Mouse (Mus musculus) liver, embryonic 14.5 days (tissue): ENCODE data around the gene Rcor1. TPM values are rescaled to one million over a fixed set of nuclear protein-coding genes. Genes with fewer than 3 reads are reported as not detected.

Experiments
- ATAC-seq: fragments of 200-750 bp; cut with Nextera tagmentation; 2 replicates; pipeline ENCODE4 v1.8.0; 2017; ENCODE audit warnings: moderate number of reproducible peaks, mild to moderate bottlenecking, moderate library complexity; ENCODE audit not compliant: insufficient read depth
- DNase-seq, 3 experiments: peaks; one replicate each; pipeline ENCODE4 v3.0.0-alpha.2; 2012 to 2013; ENCODE audit warnings: low read depth in 3 of 3, low spot score in 3 of 3
- H3K27ac ChIP-seq: fragments of 300-500 bp; sonication (generic); 2 replicates; pipeline ENCODE4 v1.5.1; 2014; ENCODE audit warnings: moderate library complexity, mild to moderate bottlenecking, control low read depth, inconsistent platforms
- H3K27me3 ChIP-seq: fragments of 300-500 bp; sonication (generic); 2 replicates; pipeline ENCODE4 v1.6.1; 2014; ENCODE audit warnings: mild to moderate bottlenecking, low read length, moderate library complexity; ENCODE audit not compliant: control insufficient read depth, insufficient read depth
- H3K36me3 ChIP-seq: fragments of 300-500 bp; sonication (generic); replicated peaks from 2 replicates; pipeline ENCODE4 v1.6.1; 2014; ENCODE audit warnings: low read depth; ENCODE audit not compliant: control insufficient read depth, insufficient read depth
- H3K4me1 ChIP-seq, 2 experiments: fragments of 200-500 bp in 1 of 2; fragments of 300-500 bp in 1 of 2; sonication (generic) in 1 of 2; replicated peaks; 2 replicates each; pipeline ENCODE4 v1.6.1; 2012 to 2014; ENCODE audit warnings: antibody characterized with exemption in 1 of 2, inconsistent platforms in 1 of 2, low read length in 1 of 2; ENCODE audit not compliant: control insufficient read depth in 2 of 2, insufficient read depth in 2 of 2
- H3K4me2 ChIP-seq: fragments of 300-500 bp; sonication (generic); 2 replicates; pipeline ENCODE4 v1.6.1; 2014; ENCODE audit warnings: low read depth, mild to moderate bottlenecking, control low read depth, moderate library complexity
- H3K4me3 ChIP-seq, 2 experiments: fragments of 200-500 bp in 1 of 2; fragments of 300-500 bp in 1 of 2; sonication (generic) in 1 of 2; 2 replicates each; pipeline ENCODE4 v1.5.1; 2012 to 2014; ENCODE audit warnings: low read depth in 2 of 2, low read length in 2 of 2, mild to moderate bottlenecking in 2 of 2, control low read depth in 1 of 2, inconsistent platforms in 1 of 2, moderate library complexity in 1 of 2; ENCODE audit not compliant: insufficient read depth in 1 of 2
- H3K9ac ChIP-seq: fragments of 300-500 bp; sonication (generic); replicated peaks from 2 replicates; pipeline ENCODE4 v1.6.1; 2014; ENCODE audit warnings: mild to moderate bottlenecking, control low read depth, moderate library complexity
- H3K9me3 ChIP-seq: fragments of 300-500 bp; sonication (generic); 2 replicates; pipeline ENCODE4 v1.6.1; 2016; ENCODE audit warnings: low read length, mixed read lengths; ENCODE audit not compliant: control insufficient read depth
- CTCF ChIP-seq: IDR thresholded peaks from 2 replicates; pipeline ENCODE4 v1.5.1; 2016; ENCODE audit warnings: antibody characterized with exemption, low read depth, control low read depth
- EP300 ChIP-seq: IDR thresholded peaks from 2 replicates; pipeline ENCODE4 v1.6.1; 2016; ENCODE audit warnings: antibody characterized with exemption, low read depth
- WGBS: fragments of 180-500 bp; shearing (Covaris S2); extraction: QIAGEN DNeasy Blood & Tissue Kit; methylation state at CpG from one replicate; pipeline ENCODE4 v1.1.7; 2014; ENCODE audit not compliant: insufficient replicate concordance; 5-methylcytosine and 5-hydroxymethylcytosine counted together
- polyA plus RNA-seq, 2 experiments: library from polyadenylated mRNA; depleted of rRNA in 1 of 2; stranded (reverse) in 1 of 2; unstranded in 1 of 2; fragments of >200 nt; fragmentation: Nextera tagmentation in 1 of 2; extraction: Ambion mirVana in 1 of 2; gene quantifications; 2 replicates each; pipeline versions ENCODE4 v1.2.1 to v1.2.3; 2012 to 2014

Rcor1 gene
- polyA plus RNA-seq, 2 experiments, result 5.8 to 9.1 TPM

DNA sequence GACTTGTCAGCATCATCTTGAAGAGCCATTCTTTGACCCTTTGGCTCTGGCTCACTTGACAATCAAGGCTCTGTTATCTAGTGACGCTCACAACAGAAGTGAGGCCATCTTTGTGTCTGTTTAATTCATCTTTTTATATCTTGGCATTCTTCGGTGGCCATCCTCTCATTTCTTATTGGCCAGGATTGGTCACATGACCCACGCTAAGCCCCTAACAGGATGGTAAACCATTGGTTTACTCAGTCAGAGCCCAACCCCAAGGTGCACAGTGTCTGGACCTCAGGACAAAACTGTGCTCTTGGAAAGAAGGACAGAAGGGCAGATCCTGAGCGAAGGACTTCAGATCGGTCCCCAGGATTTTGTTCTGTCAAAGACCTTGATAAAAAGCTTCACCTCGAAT lies 113.4 kb downstream of the Rcor1 start:
- Histone ChIP-seq H3K27me3 (no peaks in the 10 kb centered on the region), H3K4me2 (no peak overlapping the region), H3K27ac (no peak overlapping the region), H3K36me3 (no peaks in the 10 kb centered on the region), H3K4me1 (peaks cover 15 to 34% of the 10 kb centered on the region in 2 experiments), H3K9me3 (no peaks in the 10 kb centered on the region), H3K9ac (no peak overlapping the region), H3K4me3 (no peak overlapping the region)
- no peak for TF ChIP-seq CTCF
- no peak for TF ChIP-seq EP300
- WGBS, result 71% methylated on average over 6 of the region's 6 CpGs
- DNase-seq (no peak), ATAC-seq (no peak)

DNA sequence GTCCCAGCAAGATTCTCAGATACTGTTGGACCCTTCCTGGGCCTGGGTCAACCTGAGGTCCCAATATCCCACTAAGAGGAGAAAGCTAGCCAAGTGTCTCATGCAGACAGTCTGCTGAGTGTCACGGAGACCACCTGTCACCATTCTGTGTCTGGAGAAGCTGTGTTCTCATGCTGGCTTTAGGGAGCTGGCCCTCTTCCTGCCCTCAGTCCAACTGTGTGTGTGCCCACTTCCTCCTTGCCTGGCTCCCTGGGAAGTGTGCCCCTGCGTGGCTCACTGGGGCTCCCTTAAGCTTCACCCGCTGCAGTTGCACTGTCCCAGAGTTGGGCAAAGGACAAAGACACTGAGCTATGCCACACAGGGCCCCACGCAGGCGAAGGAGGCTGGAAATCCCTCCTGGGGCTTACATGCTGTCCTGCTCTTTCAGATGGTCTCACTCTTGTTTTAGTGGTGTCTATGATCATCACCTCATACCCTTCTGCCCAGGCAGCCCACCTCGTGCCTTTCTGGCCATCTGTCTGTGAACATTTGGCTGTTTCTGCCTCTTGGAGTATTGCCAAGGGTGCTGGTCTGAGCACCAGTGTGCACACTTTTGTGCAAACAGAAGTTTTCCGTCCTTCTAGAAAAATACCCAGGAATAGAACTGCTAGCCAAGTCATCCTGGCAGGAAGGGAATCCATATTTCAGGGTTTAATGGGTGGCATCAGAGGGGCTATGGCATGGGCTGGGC lies 114.0 kb downstream of the Rcor1 start:
- Histone ChIP-seq H3K4me1 (peaks cover 18 to 34% of the 10 kb centered on the region in 2 experiments), H3K36me3 (no peaks in the 10 kb centered on the region), H3K27ac (no peak overlapping the region), H3K4me2 (no peak overlapping the region), H3K9ac (no peak overlapping the region), H3K9me3 (no peaks in the 10 kb centered on the region), H3K4me3 (no peak overlapping the region), H3K27me3 (no peaks in the 10 kb centered on the region)
- WGBS, result 52% methylated on average over 7 of the region's 7 CpGs
- ATAC-seq (no peak), DNase-seq (no peak)
- TF ChIP-seq CTCF (no peak), EP300 (no peak)

DNA sequence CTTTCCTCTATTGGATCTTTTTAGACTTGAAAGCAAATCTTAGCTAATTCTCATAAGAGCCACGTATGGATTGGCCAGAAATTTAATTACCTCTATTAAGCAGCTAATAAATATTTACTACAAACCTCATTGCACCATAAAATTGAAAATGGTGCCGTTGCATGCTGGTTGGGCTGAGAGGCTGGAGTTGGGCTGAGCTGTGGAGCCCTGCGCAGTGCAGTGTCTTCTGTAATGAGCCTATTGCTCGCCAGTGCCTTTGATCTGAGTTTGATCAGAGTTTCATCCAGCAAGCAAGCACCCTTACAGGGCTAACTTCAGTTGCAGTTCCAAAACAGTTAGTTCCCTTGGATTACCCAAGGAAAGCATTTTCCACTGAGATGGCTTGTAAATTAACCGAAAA lies 114.8 kb downstream of the Rcor1 start:
- Histone ChIP-seq H3K4me2 (no peak overlapping the region), H3K27ac (no peak overlapping the region), H3K9me3 (no peaks in the 10 kb centered on the region), H3K4me3 (no peak overlapping the region), H3K4me1 (peaks cover 18 to 34% of the 10 kb centered on the region in 2 experiments), H3K9ac (no peak overlapping the region), H3K36me3 (no peaks in the 10 kb centered on the region), H3K27me3 (no peaks in the 10 kb centered on the region)
- ATAC-seq, result no peak
- no peak for TF ChIP-seq CTCF
- TF ChIP-seq EP300, result no peak
- no peak for DNase-seq
- WGBS, result 69% methylated on average over 5 of the region's 5 CpGs

DNA sequence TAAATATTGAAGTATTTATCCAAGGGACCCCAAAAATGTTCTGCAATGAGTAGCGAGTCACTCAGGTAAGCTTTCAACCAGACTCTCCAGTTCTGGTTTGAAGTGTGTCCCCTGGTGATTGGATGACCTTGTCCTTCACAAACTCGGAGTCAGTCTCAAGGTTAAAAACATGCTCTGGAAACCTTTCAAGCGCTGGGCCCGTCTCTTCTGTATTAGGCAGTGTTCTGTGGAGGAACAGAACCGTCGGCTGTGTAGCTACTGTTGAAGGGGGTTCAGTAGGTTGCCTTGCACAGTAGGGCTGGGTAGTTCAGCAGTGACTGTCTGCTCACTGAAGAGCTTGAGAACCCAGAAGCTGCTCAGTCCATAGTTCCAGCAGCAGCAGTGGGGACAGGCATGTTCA lies 115.5 kb downstream of the Rcor1 start:
- no peak overlapping the region for H3K27ac ChIP-seq
- no peak for DNase-seq
- H3K4me2 ChIP-seq, result no peak overlapping the region
- H3K4me3 ChIP-seq, result no peak overlapping the region
- H3K36me3 ChIP-seq, result no peaks in the 10 kb centered on the region
- H3K9me3 ChIP-seq, result no peaks in the 10 kb centered on the region
- no peak for ATAC-seq
- peaks cover 19 to 32% of the 10 kb centered on the region in 2 experiments for H3K4me1 ChIP-seq
- H3K27me3 ChIP-seq, result no peaks in the 10 kb centered on the region
- TF ChIP-seq CTCF (no peak), EP300 (no peak)
- 74% methylated on average over 6 of the region's 6 CpGs for WGBS
- H3K9ac ChIP-seq, result no peak overlapping the region

DNA sequence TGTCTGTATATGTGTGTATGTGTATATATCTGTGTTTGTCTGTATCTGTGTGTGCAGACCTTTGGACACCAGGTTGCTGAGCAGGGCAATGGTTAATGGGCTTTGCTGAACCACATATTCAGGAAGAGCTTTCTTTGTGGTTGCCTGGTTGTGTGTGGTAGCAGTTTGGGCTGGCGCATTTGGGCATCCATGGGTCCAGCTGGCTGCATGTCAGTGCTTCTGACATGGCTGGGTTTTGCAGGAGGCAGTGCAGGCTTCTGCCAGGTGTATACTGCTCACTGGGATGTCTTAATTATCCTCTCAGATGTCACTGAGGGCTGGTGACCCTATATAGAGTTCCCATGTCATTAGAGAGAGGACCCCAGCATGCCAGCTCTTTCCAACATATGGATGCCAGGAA lies 116.6 kb downstream of the Rcor1 start:
- no peaks in the 10 kb centered on the region for H3K27me3 ChIP-seq
- H3K4me3 ChIP-seq, result no peak overlapping the region
- TF ChIP-seq EP300 (no peak), CTCF (no peak)
- no peak overlapping the region for H3K9ac ChIP-seq
- 100% methylated on average over 1 of the region's 1 CpGs for WGBS
- no peak overlapping the region for H3K4me2 ChIP-seq
- no peaks in the 10 kb centered on the region for H3K9me3 ChIP-seq
- DNase-seq (no peak), ATAC-seq (no peak)
- no peak overlapping the region for H3K27ac ChIP-seq
- H3K4me1 ChIP-seq, result peaks cover 19 to 30% of the 10 kb centered on the region in 2 experiments
- no peaks in the 10 kb centered on the region for H3K36me3 ChIP-seq
